Mouse (Mus musculus) regulatory T cell (primary cell): ENCODE results near the gene Tmod4.

Source experiments
- in situ Hi-C: fragments of 300-600 bp; cut with MboI, MseI; formaldehyde crosslinking; loops from one replicate; pipeline ENCODE4 v1.15.1; 2025; ENCODE audit warnings: high pct_unique_total_duplicates

Gene Tmod4

DNA sequence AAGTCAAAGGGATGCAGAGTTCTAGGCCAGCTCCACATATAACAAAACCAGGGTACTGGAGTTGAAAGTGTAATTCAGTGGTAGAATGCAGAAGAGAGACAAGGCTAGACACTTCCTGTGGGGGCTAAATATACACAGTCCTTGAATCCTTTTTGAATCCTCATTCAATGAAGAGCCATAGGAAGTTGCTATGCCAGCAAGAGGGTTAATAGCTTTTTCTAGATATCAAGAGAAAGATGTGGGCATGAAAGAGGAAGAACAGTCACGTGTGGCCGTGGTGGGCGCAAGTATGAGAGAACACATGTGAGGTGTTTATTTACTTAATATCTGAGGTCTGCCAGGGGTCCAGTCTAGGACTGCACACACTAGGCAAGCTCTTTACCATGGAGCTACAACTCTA, 12.1 kb downstream of the Tmod4 start:
- in situ Hi-C loops: loop anchor here (5.0 kb wide), 1 partner anchor 1209 kb away; no protein-coding TSS in a partner anchor

DNA sequence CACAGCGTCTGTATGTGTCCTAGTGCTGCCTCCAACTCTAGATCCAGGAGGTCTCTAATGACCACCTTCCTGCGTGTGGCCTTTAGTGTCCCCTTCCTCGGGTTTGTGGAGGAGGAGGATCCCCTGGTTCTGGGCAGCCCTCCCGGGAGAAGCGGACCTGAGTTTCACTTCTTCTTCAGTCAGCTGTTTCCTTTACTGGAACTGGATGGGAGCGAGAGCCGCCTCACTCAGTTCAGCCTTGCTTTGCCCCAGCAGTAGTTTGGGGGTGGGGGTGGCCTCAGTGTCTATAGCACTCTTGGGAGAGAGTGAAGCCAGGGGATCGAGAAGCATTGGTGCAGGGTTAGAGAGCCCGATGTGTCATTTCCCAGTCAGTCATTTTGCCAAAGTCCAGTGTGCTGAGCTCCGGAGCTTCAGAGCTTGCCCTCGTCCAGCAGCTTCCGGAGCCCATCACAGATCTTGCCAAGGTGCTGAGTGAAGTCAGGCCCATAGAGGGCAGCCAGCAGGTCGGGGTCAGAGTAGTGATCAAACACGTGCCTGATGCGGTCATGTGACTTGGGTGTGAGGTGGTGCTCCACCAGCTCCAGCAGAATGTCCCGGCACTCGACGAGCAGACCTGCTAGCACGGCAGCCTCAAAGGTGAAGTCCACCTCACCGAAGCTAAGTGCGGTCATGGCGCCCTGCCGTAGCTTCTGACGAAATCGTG, 15.5 kb downstream of the Tmod4 start:
- in situ Hi-C loops: loop anchor here (5.0 kb wide), 1 partner anchor 1212 kb away; no protein-coding TSS in a partner anchor

DNA sequence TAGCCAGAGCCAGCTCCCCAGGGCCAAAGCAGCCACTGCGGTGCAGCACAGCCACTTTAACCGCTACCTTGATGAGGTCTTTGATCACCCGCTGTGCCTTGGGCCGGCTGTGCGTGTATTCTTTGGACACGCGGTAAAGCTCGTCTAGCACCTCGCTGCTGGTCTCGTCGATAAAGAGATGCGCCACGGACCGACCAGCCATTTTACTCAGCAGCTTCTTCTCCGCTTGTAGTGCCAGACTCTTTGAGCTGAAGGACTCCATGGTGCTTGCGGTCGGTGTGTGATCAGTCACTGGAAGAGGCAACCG, 16.0 kb downstream of the Tmod4 start:
- in situ Hi-C loops: no loop called here

DNA sequence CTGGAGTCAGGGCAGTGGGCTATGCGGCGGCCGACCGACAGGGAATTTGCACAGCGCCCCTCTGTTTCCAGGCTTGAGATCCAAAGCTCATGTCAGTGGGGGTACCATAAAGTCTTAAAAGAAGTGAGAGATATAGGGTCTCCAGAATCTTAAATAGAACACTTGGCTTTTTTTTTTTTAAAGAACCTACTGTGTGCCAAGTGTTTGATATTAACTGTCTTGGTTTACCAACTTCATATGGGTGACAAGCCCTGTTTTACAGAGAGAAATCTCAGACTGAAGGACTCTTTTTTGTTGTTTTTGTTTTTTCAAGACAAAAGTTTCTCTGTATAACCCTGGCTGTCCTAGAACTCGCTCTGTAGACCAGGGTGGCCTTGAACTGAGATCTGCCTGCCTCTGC, 16.5 kb downstream of the Tmod4 start:
- in situ Hi-C loops: no loop called here

DNA sequence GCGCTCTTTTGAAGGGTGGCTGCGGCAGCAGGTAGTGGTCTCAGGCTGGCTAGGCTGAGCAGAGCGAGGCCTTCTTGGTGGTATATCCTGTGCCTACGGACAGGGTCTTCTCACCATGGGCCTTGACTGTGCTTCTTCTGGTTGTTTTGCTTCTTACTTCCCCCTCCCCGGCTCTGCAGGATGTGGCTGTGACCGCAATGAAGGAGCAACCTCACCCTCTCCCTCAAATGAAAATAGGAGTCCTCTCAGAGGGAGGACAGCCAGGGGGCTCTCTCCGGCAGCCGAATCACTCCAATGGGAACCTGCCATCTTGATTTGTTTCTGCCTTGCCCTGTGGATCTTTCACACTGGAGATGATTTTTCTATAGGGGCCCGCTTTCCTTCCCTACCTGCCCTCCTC, 17.2 kb downstream of the Tmod4 start:
- in situ Hi-C loops: no loop called here

DNA sequence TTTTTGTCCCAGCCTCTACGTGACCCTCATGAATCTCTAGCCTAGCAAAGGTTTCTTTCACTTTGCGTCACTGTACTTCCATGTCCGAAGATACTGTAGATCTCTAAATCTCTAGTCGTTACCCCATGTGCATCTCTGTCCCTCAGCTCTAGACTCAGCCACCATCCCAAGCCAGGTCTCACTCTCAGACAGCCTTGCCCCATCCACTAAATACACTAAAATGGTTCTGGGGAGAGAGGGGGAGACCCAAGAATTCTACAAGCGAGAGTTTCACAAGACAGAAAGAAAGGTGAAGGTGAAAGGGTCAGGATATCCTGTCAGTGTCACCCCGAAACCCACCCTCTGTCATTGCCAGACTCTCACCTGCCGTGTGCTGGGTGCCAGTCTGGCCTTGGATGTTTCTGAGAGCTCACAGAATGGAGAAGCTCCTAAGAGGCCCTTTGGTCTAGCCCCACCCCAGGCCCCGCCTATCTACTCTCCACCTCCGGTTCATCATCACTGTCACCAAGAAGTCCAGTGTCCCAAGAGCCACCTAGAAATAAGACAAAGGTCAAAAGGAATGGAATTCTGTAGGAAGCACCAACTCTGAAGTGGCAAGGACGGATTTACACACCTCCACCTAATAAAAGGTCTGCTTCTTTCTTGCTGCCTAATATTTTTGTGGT, 17.8 kb downstream of the Tmod4 start, which contains the start of gene Tnfaip8l2:
Gene Tnfaip8l2 (minus strand): TSS at position 409 of the 665 bp plus-strand sequence.
- in situ Hi-C loops: no loop called here

DNA sequence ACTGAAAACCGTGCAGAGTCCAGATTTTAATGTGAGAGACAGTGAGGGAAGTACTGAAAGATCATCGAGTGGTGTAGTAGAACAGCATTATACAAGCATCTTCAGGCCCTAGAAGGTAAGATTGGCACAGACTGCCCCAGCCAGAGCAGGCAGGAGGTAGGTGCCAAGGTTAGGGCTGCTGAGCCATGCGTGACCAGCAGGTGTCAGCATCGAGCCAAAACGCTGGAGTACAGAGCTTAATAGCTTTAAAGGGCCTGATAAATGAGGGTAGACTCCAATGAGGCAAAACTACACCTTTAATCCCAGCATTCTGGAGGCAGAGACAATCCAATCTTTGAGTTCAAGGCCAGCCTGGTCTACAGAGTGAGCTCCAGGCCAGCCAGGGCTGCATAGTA, 18.3 kb downstream of the Tmod4 start:
- in situ Hi-C loops: no loop called here

DNA sequence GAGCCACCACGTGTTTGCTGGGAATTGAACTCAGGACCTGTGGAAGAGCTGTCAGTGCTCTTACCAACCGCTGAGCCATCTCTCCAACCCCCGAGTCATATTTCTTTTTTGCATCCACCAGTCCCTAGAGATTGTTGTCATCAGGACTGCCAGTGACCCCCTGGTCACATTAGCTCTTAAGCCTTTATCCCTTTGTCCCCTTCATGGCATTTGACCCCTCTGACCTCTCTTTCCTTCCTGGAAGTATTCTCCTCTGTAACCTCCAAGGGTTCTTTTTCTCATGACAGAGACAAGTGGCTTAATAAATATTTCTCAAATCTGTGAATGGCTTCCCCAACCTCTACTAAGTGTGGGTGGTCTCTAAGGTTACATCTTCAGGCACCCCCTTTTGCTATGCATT, 23.6 kb downstream of the Tmod4 start:
- in situ Hi-C loops: no loop called here

DNA sequence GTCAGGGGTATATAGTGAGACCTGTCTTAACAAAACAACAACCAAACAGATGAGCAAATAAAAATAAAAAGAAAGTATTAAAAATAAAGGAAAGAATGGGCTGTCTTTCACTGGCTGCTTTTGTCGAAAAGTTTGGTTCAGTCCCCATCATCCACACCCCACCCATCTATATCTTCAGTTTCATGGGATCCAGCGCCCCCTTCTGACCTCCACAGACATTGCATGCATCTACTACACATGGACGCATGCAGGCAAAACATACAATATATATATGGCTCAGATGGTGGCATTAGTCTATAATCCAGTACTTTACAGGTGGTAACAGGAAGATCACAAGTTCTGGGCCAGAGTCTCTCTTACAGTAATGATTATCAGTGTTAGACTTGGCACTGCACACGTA, 29.6 kb downstream of the Tmod4 start:
- in situ Hi-C loops: no loop called here

DNA sequence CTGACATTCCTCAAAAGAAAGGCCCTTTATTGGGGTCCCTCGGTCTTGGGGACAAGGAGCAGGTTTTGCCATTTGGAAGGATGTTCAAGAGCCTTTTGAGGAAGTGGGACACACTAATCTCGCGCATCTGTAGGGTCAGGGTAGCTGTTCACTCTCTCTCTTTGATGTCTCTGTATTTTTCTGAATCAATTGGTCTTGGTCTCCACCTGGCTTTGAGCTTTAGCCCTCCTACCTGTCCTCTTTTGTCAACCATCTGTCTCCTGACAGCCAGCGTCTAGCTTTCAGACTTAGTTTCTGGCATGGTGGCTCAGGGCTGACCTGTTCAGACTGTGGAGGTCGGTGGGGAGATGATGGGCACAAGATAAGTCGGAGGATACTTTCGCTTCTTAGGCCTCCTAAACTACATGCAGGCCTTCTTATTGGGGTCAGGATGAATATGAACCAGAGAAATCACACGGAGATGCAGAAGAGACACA, 35.3 kb downstream of the Tmod4 start:
- in situ Hi-C loops: no loop called here

DNA sequence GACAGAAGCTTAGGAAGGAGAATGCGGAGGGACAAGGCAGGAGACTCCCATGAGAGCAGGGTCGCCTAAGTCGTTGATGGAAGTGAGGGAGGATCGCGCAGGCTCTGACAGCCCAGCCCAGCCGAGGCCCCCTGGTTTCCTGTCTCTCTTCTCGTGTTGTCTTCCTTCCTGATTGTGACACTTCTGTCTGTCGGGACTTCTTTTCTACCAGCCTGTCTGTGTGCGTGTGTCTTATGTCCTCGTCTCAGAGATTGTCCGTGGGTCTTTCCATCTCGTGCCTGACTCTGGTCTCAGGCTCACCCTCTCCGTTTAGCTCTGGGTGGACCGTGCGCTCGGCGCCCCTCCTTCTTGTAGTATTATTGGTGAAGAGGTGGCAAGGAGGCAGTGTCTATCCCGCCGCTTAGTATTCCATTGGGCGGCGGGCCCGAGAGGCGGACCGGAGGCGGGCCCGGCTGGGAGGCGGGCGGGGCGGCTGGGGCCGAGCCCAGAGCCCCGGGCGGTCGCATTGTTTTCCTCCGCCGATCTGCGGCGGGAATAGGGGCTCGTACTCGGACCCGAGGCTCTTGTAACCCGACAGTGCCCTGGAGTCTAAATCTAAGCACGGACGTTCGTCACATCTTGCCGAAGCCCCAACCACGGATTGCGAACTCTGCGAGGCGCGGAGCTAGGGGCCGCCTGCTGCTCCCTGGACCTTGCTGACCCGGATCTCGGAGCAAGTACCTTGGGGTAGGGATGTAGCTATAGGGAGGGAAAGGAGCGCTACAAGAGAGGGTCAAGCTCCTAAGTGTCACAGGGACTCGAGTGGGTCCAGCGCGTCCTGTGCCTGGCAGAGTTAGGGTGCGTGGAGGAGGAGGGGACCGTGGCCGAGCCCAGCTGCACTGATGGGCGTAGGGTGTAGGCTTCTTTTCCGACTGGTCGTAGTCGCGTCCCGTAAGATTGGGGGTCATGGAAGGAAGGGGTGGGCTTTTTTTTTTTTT, 36.0 kb downstream of the Tmod4 start, which contains the start of gene Sema6c:
Gene Sema6c (plus strand): TSS at position 471 of the 977 bp plus-strand sequence.
- in situ Hi-C loops: loop anchor here (5.0 kb wide), 1 partner anchor 67 kb away; the partner anchor contains the start of gene Cdc42se1

DNA sequence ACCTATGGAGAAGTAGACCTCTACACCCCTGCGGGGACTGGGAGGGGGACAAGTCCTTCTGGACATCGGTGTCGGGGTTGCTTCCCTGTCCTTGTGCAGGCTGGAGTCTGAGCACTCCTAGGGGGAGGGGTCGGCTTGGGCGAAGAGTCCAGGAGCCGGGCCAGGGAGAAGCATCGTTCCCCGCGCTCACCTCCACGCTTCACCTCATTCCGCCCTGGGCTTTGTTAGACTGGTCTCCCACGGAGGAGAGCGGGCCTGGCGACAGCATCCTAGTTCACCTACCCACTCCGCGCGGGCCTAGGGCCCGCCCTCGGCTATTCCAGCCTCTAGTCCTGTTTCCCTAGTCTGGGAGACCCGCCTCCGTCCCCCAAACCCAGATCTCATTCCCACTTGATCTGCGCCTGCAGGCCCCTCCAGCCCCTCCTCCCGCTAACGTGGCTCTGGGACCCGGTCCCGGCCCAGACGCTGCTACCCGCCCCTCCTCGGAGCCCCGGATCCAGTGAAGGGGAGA, 36.8 kb downstream of the Tmod4 start:
- in situ Hi-C loops: loop anchor here (5.0 kb wide), 1 partner anchor 66 kb away; the partner anchor contains the start of gene Cdc42se1

DNA sequence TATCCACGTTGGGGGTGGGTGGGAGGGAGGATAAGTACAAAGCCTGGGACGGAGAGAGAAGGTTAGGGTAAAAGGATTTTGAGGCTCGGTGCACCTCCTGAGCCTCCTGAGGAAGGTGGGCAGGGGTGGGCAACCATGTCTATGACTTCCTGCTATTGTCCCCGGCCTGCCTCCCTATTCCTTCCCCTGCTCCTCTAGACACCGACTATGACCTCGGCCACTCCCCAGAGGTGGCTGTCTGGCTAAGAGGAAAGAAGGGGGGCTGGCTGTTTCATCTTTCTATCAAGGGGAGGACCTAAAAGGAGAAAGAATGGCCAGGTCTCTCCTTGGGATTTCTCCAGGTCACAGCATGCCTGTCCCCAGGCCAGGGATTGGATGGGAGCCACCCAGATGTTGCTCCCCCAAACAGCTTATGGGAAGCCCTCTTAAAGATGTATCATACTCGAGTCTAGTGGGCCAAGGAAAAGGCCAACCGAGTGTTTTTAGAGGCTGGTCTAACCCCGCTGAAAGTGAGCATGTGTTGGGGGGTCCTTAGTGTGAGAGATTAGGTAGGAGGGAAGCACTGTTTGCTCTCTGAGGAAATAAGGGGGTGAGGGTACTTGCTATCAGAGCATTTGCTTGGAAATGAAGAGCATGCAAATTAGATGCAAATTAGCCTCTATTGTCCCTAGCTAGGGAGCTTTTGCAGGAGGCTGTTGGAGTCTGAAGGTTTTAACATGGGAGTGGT, 37.5 kb downstream of the Tmod4 start:
- in situ Hi-C loops: loop anchor here (5.0 kb wide), 1 partner anchor 66 kb away; the partner anchor contains the start of gene Cdc42se1

DNA sequence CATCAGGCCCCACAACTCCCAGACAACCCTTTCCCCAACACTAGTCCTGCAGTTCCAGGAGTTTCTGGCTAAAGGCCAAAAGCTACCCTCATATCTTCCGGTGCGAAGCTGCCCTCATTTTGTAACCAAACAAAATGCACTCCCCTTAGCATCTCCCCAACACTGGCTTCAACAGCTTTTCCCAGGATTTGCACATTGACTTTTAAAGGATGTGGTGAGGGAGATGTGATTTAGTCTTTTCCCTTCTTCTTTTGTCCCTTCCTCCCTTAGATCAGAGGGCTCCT, 38.0 kb downstream of the Tmod4 start:
- in situ Hi-C loops: loop anchor here (5.0 kb wide), 1 partner anchor 65 kb away; the partner anchor contains the start of gene Cdc42se1

DNA sequence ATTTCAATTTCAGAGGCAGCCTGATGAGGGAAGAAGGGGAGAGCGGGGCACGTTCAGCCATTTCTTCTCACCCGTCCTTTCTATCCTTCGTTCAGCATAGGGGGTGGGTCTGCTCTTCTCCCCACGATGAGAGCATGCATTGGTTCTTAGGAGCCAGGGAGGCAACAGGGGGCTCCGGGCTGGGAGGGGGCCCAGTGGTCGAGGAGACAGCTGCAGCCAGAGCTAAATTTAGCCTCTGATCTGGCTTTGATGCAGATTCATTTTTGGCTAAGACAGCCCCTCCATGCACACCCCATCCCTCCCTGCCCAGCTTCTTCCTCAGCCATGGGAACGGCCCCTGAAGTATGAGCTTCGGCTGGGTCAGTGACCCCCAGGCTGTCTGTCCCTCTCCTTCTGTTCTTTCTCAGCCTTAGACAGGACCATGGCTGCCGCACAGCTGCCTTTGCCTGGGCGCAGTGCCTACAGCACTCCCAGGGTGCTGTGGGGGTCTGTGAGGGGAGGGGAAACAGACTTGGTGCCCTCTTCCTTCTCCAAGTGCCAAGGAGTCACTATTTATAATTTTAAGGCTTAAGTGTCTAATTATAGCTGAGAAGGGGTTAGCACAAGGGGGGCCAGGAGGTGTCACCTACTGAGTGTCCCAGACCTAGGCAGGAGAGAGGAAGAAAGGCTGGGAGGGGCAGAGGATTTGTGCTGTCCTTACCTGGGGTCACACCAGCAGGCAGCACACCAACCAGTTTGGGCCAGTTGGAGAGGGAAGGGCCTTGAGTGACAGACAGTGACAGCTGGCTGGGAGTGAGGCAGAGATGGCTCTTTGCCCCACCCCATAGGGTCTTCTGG, 39.4 kb downstream of the Tmod4 start:
- in situ Hi-C loops: loop anchor here (5.0 kb wide), 1 partner anchor 64 kb away; the partner anchor contains the start of gene Cdc42se1

DNA sequence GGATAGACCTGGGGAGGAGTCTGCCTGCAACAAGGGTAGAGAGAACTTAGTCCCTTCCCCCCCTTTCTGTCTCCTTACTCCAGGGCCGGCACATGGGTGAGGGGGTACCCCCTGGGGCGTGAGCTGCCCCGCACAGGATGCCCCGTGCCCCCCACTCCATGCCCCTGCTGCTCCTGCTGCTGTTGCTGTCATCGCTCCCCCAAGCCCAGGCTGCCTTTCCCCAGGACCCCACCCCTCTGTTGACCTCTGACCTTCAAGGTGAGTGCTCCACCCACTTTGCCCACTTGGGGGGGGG, 39.9 kb downstream of the Tmod4 start:
- in situ Hi-C loops: loop anchor here (5.0 kb wide), 1 partner anchor 63 kb away; the partner anchor contains the start of gene Cdc42se1

DNA sequence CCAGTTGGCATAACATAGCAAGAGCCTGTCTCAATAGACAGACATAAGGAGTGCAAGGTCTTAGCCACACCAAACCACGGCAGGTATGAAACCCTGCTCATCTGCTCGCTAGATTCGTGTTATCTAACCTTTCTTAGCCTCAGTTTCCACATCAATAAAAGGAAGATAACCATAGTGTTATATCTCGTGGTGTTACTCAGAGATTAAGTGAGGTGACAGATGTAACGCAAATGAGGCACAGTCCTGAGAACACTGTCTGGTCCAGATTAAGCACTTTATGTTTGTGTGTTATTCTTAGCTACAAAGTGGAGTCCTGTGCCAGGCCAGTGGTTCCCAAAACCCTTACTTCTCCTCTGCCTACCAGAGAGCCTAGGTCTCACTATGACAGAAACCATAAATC, 40.6 kb downstream of the Tmod4 start:
- in situ Hi-C loops: loop anchor here (5.0 kb wide), 1 partner anchor 62 kb away; the partner anchor contains the start of gene Cdc42se1

DNA sequence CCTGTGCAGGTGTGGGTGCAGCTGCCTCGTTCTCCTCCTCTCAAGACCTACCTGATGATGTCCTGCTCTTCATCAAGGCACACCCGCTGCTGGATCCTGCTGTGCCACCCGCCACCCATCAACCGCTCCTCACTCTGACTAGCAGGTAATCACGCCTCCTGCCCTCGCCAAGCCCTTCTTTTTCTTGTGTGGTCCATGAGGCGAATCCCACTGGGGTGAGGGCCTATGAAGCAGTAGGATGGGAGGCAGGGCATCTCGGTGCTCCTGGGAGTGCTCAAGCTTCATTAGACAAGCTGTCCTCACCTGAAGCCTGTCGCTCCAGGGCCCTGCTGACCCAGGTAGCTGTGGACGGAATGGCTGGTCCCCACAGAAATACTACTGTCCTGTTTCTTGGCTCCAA, 45.7 kb downstream of the Tmod4 start:
- in situ Hi-C loops: no loop called here

DNA sequence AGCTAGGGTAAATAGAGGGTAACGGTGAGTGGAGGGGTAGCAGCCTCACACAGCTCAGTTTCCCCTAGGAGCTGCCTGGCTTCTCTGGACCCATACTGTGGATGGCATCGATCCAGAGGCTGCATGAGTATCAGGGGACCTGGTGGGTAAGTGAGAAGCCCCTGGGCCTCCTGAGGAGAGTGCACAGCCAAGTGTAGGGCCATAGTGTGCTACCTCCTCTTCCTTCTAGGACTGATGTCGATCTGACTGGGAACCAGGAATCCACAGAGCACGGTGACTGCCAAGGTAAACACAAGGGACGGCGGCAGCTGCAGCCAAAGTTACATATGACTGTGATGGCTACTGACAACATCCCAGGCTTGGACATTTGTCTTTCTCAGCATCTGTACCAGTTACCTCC, 46.8 kb downstream of the Tmod4 start:
- in situ Hi-C loops: no loop called here
